Mouse (Mus musculus): Measurements from ENCODE around the gene Wasf3.

DNA sequence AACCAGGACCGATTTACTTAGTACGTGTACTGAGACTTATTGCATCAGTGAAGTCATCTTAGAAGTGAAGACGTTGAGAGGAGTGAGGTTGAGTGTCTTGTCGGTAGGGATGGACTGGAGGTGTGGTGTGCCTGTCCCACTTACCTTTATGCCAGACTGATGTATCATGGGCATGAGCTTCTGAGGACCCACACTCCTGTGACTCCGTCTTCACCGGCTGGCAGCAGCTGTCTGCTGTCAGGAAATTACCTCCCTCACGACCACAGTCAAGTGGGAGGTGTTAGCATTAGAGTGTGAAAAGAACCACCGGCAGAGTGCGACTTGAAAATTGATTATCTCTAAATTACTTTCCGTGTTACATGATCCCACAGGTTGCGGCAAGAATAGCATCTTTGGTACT lies 34.0 kb upstream of the Wasf3 start:
- TF ChIP-seq POLR2A (IDR thresholded peaks at IDR 0.05; ENCODE audit: borderline replicate concordance, low read depth, low read length) (no peak), CTCF (IDR thresholded peaks at IDR 0.05; ENCODE audit: low read depth, low read length) (no peak)

All from bone marrow macrophage, adult 2 months (primary cell).